ENCODE assay signal across 12 mouse cellular contexts in genomic region chr11:76809450-76809849, GRCm38 (mm10). TPM values are rescaled to one million over a fixed set of nuclear protein-coding genes. Genes with fewer than 3 reads are reported as not detected.
DNase-seq lines count a peak whose midpoint lies in the region; ATAC-seq and TF ChIP-seq lines count a peak whose summit lies in the region.
"Had no signal": no experiment of that assay in that cellular context is flagged by ENCODE, and none has a peak within 500 bp of the region (broad histone marks: within the 10 kb centered on the region; RNA-seq: fewer than 3 reads in every experiment).

No protein-coding gene starts in this region.

- peak; percentile 10 for DNase-seq in gastrocnemius, postnatal 25 days
- DNase-seq in gastrocnemius, postnatal 4 days (ENCODE audit: low spot score in 2 of 2) = no peak
- peak; percentile 65 for DNase-seq in adipocyte (ENCODE audit: low spot score)
- DNase-seq in cerebellum, adult 9-10 months = peak; percentile 94
- DNase-seq in layer of hippocampus, adult 2 months (ENCODE audit: low spot score in 2 of 2) = peak; percentile 59 to 69
- DNase-seq: thymus, postnatal 36 days had no signal

- H3K4me3 ChIP-seq in layer of hippocampus, adult 2 months = no peak overlapping the region
- H3K4me3 ChIP-seq in hindbrain, embryonic 13.5 days = no peak overlapping the region
- no peak overlapping the region for H3K4me3 ChIP-seq in neural tube, embryonic 15.5 days (replicated peaks)
- H3K4me3 ChIP-seq: erythroblast, embryonic 14.5 days; midbrain, embryonic 15.5 days had no signal

- no peaks in the 10 kb centered on the region for H3K4me1 ChIP-seq in hindbrain, embryonic 13.5 days (replicated peaks)
- H3K4me1 ChIP-seq in neural tube, embryonic 15.5 days = no peaks in the 10 kb centered on the region
- H3K4me1 ChIP-seq: midbrain, embryonic 15.5 days had no signal

- peak overlapping the region; percentile 63; the same call in 1 of the 2 replicates for H3K27ac ChIP-seq in layer of hippocampus, adult 2 months
- no peak overlapping the region for H3K27ac ChIP-seq in hindbrain, embryonic 13.5 days
- H3K27ac ChIP-seq in neural tube, embryonic 15.5 days (replicated peaks) = no peak overlapping the region
- H3K27ac ChIP-seq: liver, embryonic 14.5 days; midbrain, embryonic 15.5 days had no signal

- H3K4me2 ChIP-seq in hindbrain, embryonic 13.5 days = no peak overlapping the region
- H3K4me2 ChIP-seq in neural tube, embryonic 15.5 days = no peak overlapping the region
- H3K4me2 ChIP-seq: midbrain, embryonic 15.5 days had no signal

- H3K9me3 ChIP-seq in hindbrain, embryonic 13.5 days = no peaks in the 10 kb centered on the region
- H3K9me3 ChIP-seq in neural tube, embryonic 15.5 days (replicated peaks) = no peaks in the 10 kb centered on the region
- H3K9me3 ChIP-seq: midbrain, embryonic 15.5 days had no signal

- H3K9ac ChIP-seq in hindbrain, embryonic 13.5 days = no peak overlapping the region
- H3K9ac ChIP-seq in neural tube, embryonic 15.5 days (replicated peaks) = no peak overlapping the region
- H3K9ac ChIP-seq: liver, embryonic 14.5 days; midbrain, embryonic 15.5 days had no signal

- H3K27me3 ChIP-seq in hindbrain, embryonic 13.5 days = no peaks in the 10 kb centered on the region
- no peaks in the 10 kb centered on the region for H3K27me3 ChIP-seq in neural tube, embryonic 15.5 days (replicated peaks)
- H3K27me3 ChIP-seq: midbrain, embryonic 15.5 days had no signal

- H3K36me3 ChIP-seq in hindbrain, embryonic 13.5 days = peaks cover 61% of the 10 kb centered on the region
- peaks cover 57% of the 10 kb centered on the region for H3K36me3 ChIP-seq in neural tube, embryonic 15.5 days

- TF ChIP-seq CTCF in layer of hippocampus, adult 2 months (conservative IDR thresholded peaks at IDR 0.05) = peak; percentile 20

- ATAC-seq in hindbrain, embryonic 13.5 days (ENCODE audit: low FRiP score) = no peak
- no peak for ATAC-seq in neural tube, embryonic 15.5 days (ENCODE audit: low FRiP score)
- ATAC-seq in erythroblast, adult 5-6 weeks (replicated peaks; ENCODE audit: low FRiP score, poor library complexity, severe bottlenecking) = no peak
- ATAC-seq: midbrain, embryonic 15.5 days had no signal

- 72% methylated on average over 3 of the region's 3 CpGs for WGBS in hindbrain, embryonic 13.5 days
- 57% methylated on average over 3 of the region's 3 CpGs for WGBS in neural tube, embryonic 15.5 days

RNA-seq across cellular contexts. Expression of gene Cpd, which starts 37.4 kb away (rescaled TPM):
- 10 to 100 TPM; 26.3 to 30.5 TPM for total RNA-seq in gastrocnemius, postnatal 25 days (2021)
- total RNA-seq in gastrocnemius, postnatal 4 days (2021) = 10 to 100 TPM; 63.3 to 66.3 TPM
- total RNA-seq in layer of hippocampus, adult 2 months (2021) = 10 to 100 TPM; 60.0 to 62.3 TPM
- polyA plus RNA-seq in hindbrain, embryonic 13.5 days (2015; fragmentation: Nextera tagmentation; extraction: Ambion mirVana) = 5.7 and 6.2 TPM in 2 replicates
- 5.5 and 6.0 TPM in 2 replicates for polyA plus RNA-seq in neural tube, embryonic 15.5 days (2015; fragmentation: Nextera tagmentation; extraction: Ambion mirVana)
- 13.4 and 19.6 TPM in 2 replicates for total RNA-seq in erythroblast, adult 5-6 weeks (2015; ENCODE audit: low replicate concordance)
- total RNA-seq in erythroblast, adult 5-6 weeks (2017; ENCODE audit: low replicate concordance) = 7.8 and 8.6 TPM in 2 replicates

RNA-seq across cellular contexts. Expression of gene Gosr1, which starts 46.1 kb away (rescaled TPM):
- total RNA-seq in gastrocnemius, postnatal 25 days (2021) = 10 to 100 TPM; 17.6 to 18.6 TPM
- total RNA-seq in gastrocnemius, postnatal 4 days (2021) = 10 to 100 TPM; 26.4 to 33.2 TPM
- total RNA-seq in layer of hippocampus, adult 2 months (2021) = 10 to 100 TPM; 53.4 to 54.7 TPM
- polyA plus RNA-seq in hindbrain, embryonic 13.5 days (2015; fragmentation: Nextera tagmentation; extraction: Ambion mirVana) = 23.0 and 23.6 TPM in 2 replicates
- 22.8 and 23.1 TPM in 2 replicates for polyA plus RNA-seq in neural tube, embryonic 15.5 days (2015; fragmentation: Nextera tagmentation; extraction: Ambion mirVana)
- total RNA-seq in erythroblast, adult 5-6 weeks (2015; ENCODE audit: low replicate concordance) = 8.5 and 10.4 TPM in 2 replicates
- 16.0 and 20.4 TPM in 2 replicates for total RNA-seq in erythroblast, adult 5-6 weeks (2017; ENCODE audit: low replicate concordance)

Comparison
In these comparisons a context has a peak if more than half of its experiments do, and no peak if none do; other contexts are left out.
1. DNase-seq: peak in gastrocnemius, postnatal 25 days (single experiment), adipocyte (single experiment), cerebellum, adult 9-10 months (single experiment) and layer of hippocampus, adult 2 months (2 of 2); none in gastrocnemius, postnatal 4 days (0 of 2).